Mouse (Mus musculus) heart, postnatal 0 days (tissue): ENCODE measurements around the gene Sgcg. TPM values are rescaled to one million over a fixed set of nuclear protein-coding genes. Genes with fewer than 3 reads are reported as not detected.

ENCODE experiments used
- ATAC-seq: fragments of 200-750 bp; cut with Nextera tagmentation; 2 replicates; pipeline ENCODE4 v1.8.0; 2017; ENCODE audit warnings: low read depth, moderate number of reproducible peaks, moderate library complexity; ENCODE audit not compliant: insufficient read depth
- DNase-seq: peaks from one replicate; pipeline ENCODE4 v3.0.0-alpha.2; 2016; ENCODE audit warnings: low spot score
- H3K27ac ChIP-seq: fragments of 300-500 bp; sonication (generic); 2 replicates; pipeline ENCODE4 v1.5.1; 2014; ENCODE audit warnings: low read depth, mild to moderate bottlenecking
- H3K27me3 ChIP-seq: fragments of 300-500 bp; sonication (generic); 2 replicates; pipeline ENCODE4 v1.6.1; 2014; ENCODE audit warnings: low read length, mixed read lengths; ENCODE audit not compliant: control insufficient read depth, insufficient read depth
- H3K36me3 ChIP-seq: fragments of 300-500 bp; sonication (generic); replicated peaks from 2 replicates; pipeline ENCODE4 v1.6.1; 2014; ENCODE audit warnings: low read length, mixed read lengths; ENCODE audit not compliant: control insufficient read depth, insufficient read depth
- H3K4me1 ChIP-seq: fragments of 300-500 bp; sonication (generic); 2 replicates; pipeline ENCODE4 v1.6.1; 2014; ENCODE audit warnings: antibody characterized with exemption; ENCODE audit not compliant: control insufficient read depth, insufficient read depth
- H3K4me2 ChIP-seq: fragments of 300-500 bp; sonication (generic); 2 replicates; pipeline ENCODE4 v1.6.1; 2014; ENCODE audit warnings: low read depth, mild to moderate bottlenecking, low read length, moderate library complexity
- H3K4me3 ChIP-seq: fragments of 300-500 bp; sonication (generic); 2 replicates; pipeline ENCODE4 v1.5.1; 2014; ENCODE audit warnings: low read depth, low read length
- H3K9ac ChIP-seq: fragments of 300-500 bp; sonication (generic); replicated peaks from 2 replicates; pipeline ENCODE4 v1.6.1; 2014; ENCODE audit warnings: low read depth, low read length, mixed read lengths
- H3K9me3 ChIP-seq: fragments of 300-500 bp; sonication (generic); replicated peaks from 2 replicates; pipeline ENCODE4 v1.6.1; 2016; ENCODE audit warnings: low read length; ENCODE audit not compliant: control insufficient read depth
- CTCF ChIP-seq: IDR thresholded peaks from 2 replicates; pipeline ENCODE4 v1.5.1; 2016; ENCODE audit warnings: antibody characterized with exemption, control low read depth, low read depth
- EP300 ChIP-seq: IDR thresholded peaks from 2 replicates; pipeline ENCODE4 v1.6.1; 2016; ENCODE audit warnings: antibody characterized with exemption, low read depth
- WGBS: fragments of 180-500 bp; shearing (Covaris S2); extraction: QIAGEN DNeasy Blood & Tissue Kit; methylation state at CpG from one replicate; pipeline ENCODE4 v1.1.7; 2014; 5-methylcytosine and 5-hydroxymethylcytosine counted together
- polyA plus RNA-seq: library from polyadenylated mRNA; unstranded; fragments of >200 nt; fragmentation: Nextera tagmentation; extraction: Ambion mirVana; gene quantifications from 2 replicates; pipeline ENCODE4 v1.2.1, GENCODE M21; 2015
- total RNA-seq: library from RNA; depleted of rRNA; stranded (reverse); fragments of >200 nt; gene quantifications from 2 replicates; pipeline ENCODE4 v1.2.3, GENCODE M21; 2014; ENCODE audit warnings: low replicate concordance

Sgcg gene
- total and polyA plus RNA-seq, 2 experiments from 2014 or later = 117 to 135 TPM

DNA sequence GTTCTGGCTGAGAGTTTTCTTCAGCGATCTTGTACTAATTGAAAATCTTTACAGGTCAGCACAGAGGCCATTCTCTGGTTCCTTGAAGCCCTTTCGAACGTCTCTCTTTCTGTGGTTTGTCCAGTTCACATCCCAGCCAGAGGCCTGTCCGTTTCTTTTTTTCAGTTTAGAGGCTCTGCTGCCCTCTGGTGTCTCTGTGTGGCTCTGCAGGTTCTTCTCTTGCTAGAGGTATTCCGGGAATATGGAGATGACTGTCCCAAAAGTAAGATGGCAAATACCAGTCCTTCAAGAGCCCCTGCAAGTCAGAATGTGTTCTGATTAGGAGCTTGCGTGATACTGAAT lies 36.4 kb upstream of the Sgcg start:
- H3K4me3 ChIP-seq = no peak overlapping the region
- DNase-seq (peak; percentile 23), ATAC-seq (peak; percentile 27; the same call in 1 of the 2 replicates)
- TF ChIP-seq EP300 (no peak), CTCF (peak; percentile 52)
- H3K27me3 ChIP-seq = no peaks in the 10 kb centered on the region
- no peak overlapping the region for H3K27ac ChIP-seq
- H3K36me3 ChIP-seq = no peaks in the 10 kb centered on the region
- 17% methylated on average over 6 of the region's 6 CpGs for WGBS
- no peak overlapping the region for H3K9ac ChIP-seq
- no peaks in the 10 kb centered on the region for H3K9me3 ChIP-seq
- peak overlapping the region; percentile 7; the same call in 1 of the 2 replicates for H3K4me2 ChIP-seq
- no peaks in the 10 kb centered on the region for H3K4me1 ChIP-seq

DNA sequence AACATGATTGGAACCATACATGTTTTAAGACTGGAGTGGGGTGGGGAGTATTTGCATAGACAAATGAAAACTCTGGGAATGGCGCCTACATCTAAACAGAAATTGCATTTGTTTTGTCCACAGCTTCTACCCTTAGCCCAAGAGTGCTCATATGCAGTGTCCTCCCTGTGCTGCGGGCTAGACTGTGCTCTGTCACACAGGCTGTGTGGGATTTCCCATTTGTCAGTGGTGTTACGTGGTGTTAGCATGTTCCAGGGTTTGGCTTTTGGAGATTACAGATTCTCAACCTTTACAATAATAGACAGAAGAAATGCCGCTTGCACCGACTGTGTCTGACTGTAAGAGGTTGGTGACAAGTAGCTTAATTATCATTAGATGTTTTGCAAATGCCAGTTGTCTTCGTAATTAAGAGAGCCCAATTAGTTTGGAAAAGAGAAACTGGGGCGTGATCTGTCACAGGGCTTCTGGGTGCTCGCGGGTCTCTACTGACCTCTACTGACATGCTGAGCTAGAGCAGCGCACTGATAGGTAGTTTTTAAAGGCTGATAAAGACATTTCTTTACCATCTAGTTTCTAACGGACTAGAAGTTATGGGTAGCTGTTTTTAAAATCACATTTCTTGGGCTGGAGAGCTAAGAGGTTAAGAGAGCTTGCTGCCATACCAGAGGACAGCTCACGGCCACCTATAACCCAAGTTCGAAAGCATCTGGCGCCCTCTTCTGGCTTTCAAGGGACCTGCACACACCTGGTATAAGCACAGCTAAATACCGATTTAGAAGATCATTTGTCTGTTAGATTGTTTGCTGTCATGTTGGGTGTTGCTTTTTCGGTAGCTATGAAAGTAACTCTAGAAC lies 35.8 kb upstream of the Sgcg start:
- Histone ChIP-seq H3K4me1 (no peaks in the 10 kb centered on the region), H3K27ac (no peak overlapping the region), H3K36me3 (no peaks in the 10 kb centered on the region), H3K9ac (no peak overlapping the region), H3K27me3 (no peaks in the 10 kb centered on the region), H3K9me3 (no peaks in the 10 kb centered on the region), H3K4me2 (peak overlapping the region; percentile 7; the same call in 1 of the 2 replicates), H3K4me3 (no peak overlapping the region)
- ATAC-seq = peak; percentile 70
- DNase-seq = peak; percentile 66
- 47% methylated on average over 16 of the region's 16 CpGs for WGBS
- TF ChIP-seq EP300 = no peak
- TF ChIP-seq CTCF = peak; percentile 62

DNA sequence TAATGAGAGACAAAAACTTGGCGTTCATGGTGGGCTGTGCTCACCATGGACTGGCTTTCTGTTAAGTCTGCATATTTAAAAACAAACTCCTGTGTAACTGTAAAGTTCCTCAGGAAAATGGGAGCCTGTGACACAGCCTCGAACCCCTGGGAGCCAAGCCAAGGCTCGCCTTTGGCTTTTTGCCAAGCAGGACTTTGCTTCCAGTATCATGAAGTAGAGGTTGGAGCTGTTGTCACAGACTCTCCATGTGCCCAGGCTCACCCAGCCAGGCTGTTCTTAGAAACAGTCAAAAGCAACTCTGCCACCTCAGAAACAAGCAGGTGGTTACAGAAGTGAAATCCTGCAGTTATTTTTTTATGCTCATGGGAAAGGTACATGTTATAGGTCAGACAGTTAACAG lies 32.4 kb upstream of the Sgcg start:
- Histone ChIP-seq H3K9ac (no peak overlapping the region), H3K27ac (no peak overlapping the region), H3K9me3 (no peaks in the 10 kb centered on the region), H3K27me3 (no peaks in the 10 kb centered on the region), H3K4me3 (no peak overlapping the region), H3K36me3 (no peaks in the 10 kb centered on the region), H3K4me2 (no peak overlapping the region), H3K4me1 (no peaks in the 10 kb centered on the region)
- ATAC-seq (no peak), DNase-seq (no peak)
- 45% methylated on average over 3 of the region's 3 CpGs for WGBS
- TF ChIP-seq CTCF = no peak
- no peak for TF ChIP-seq EP300

DNA sequence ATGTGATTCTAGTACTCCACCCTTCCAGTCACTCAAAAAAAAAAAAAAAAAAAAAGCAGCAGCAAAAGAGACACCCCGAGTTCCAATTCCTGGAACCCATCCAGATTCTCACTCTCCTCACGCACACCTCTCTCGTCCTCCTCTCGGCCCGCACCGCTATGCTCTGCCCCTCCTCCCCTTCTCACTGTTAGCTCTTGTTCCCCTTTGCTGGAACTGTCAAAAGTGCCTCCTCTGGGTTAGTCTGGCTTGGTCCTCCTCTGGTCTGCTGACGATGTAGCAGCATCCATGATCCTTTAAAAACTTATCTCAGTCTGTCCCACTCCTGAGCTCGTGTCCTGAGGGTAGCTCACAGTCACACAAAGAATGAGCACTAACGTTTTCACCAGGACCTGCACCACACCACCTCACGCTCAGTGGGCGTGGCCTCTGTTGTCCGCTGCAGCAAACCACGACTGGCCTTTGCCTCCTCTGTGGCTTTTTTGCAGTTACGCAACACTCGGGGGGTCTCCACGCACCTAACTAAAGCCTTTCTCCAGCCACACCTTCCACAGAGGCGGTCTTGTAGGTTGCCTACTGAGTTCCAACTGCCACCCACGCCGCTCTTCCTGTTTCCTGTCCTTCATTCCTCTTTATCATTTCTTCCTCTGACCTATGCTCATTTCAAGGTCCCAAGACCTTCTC lies 30.5 kb upstream of the Sgcg start:
- Histone ChIP-seq H3K9me3 (no peaks in the 10 kb centered on the region), H3K27ac (no peak overlapping the region), H3K27me3 (no peaks in the 10 kb centered on the region), H3K36me3 (no peaks in the 10 kb centered on the region), H3K4me3 (no peak overlapping the region), H3K4me1 (no peaks in the 10 kb centered on the region), H3K9ac (no peak overlapping the region), H3K4me2 (no peak overlapping the region)
- ATAC-seq = no peak
- no peak for DNase-seq
- no peak for TF ChIP-seq CTCF
- no peak for TF ChIP-seq EP300
- 55% methylated on average over 19 of the region's 19 CpGs for WGBS

DNA sequence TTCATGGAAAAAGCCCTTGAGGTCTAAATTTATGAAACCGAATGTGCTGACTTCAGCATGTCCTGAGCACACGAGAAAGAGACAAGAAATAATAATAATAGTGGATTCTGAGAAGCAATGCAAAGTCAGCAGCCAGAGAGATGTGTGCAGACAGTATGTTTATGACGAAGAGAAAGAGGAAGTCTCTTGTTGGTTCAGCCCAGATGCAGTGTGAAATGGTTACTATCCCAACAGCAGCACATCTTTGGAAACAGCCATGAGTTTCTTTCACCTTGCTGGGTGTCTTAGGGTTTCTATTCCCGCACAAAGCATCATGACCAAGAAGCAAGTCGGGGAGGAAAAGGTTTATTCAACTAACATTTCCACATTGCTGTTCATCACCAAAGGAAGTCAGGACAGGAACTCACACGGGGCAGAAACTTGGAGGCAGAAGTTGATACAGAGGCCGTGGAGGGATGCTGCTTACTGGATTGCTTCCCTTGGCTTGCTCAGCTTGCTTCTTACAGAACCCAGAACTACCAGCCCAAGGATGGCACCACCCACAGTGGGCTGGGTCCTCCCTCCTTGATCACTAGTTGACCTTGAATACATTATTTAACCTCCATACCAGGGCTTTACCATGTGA lies 20.5 kb upstream of the Sgcg start:
- Histone ChIP-seq H3K4me3 (no peak overlapping the region), H3K27ac (no peak overlapping the region), H3K27me3 (peaks cover 14% of the 10 kb centered on the region), H3K9me3 (no peaks in the 10 kb centered on the region), H3K36me3 (no peaks in the 10 kb centered on the region), H3K4me1 (no peaks in the 10 kb centered on the region), H3K4me2 (no peak overlapping the region), H3K9ac (no peak overlapping the region)
- WGBS = 81% methylated on average over 7 of the region's 7 CpGs
- DNase-seq = no peak
- TF ChIP-seq CTCF (no peak), EP300 (no peak)
- ATAC-seq = no peak
